Mouse (Mus musculus): ENCODE measurements around the gene Psmd7. TPM values are rescaled to one million over a fixed set of nuclear protein-coding genes. Genes with fewer than 3 reads are reported as not detected.
A peak's percentile ranks its signal among the peaks of the same experiment; 100 is the strongest.
"Not testable (repeated sequence)": the region's sequence is repeated elsewhere in the genome, so short reads cannot be mapped to it uniquely, and the experiment has no call there.

Gene Psmd7
- total RNA-seq (2021) = 10 to 100 TPM; 86.7 to 90.6 TPM

- peak; percentile 96 for DNase-seq
These were observed at the start of gene Psmd7 for GRCm38 (mm10) chr8:107587995-107588780. Psmd7 (minus strand) TSS chr8:107588464.

GRCm38 (mm10) chr8:107633734-107634133 is 45.5 kb upstream of the Psmd7 start:
- no peak for DNase-seq

GRCm38 (mm10) chr8:107629701-107630100 is 41.4 kb upstream of the Psmd7 start:
- DNase-seq = no peak

GRCm38 (mm10) chr8:107628501-107629149 is 40.4 kb upstream of the Psmd7 start:
- no peak for DNase-seq

- no peak for DNase-seq
These were observed 39.6 kb upstream of the Psmd7 start for GRCm38 (mm10) chr8:107627881-107628280.

- DNase-seq = not testable (repeated sequence)
These were observed 36.0 kb upstream of the Psmd7 start for GRCm38 (mm10) chr8:107624301-107624700.

GRCm38 (mm10) chr8:107621930-107622623 is 33.8 kb upstream of the Psmd7 start:
- DNase-seq = no peak

GRCm38 (mm10) chr8:107621136-107621535 is 32.9 kb upstream of the Psmd7 start:
- no peak for DNase-seq

GRCm38 (mm10) chr8:107618499-107618898 is 30.2 kb upstream of the Psmd7 start:
- DNase-seq = peak; percentile 37

- no peak for DNase-seq
These were observed 25.1 kb upstream of the Psmd7 start for GRCm38 (mm10) chr8:107613411-107613810.

- no peak for DNase-seq
These were observed 22.6 kb upstream of the Psmd7 start for GRCm38 (mm10) chr8:107610845-107611244.

- DNase-seq = no peak
These were observed 20.5 kb upstream of the Psmd7 start for GRCm38 (mm10) chr8:107608751-107609150.

- DNase-seq = peak; percentile 74
These were observed 14.8 kb upstream of the Psmd7 start for GRCm38 (mm10) chr8:107603026-107603425.

- DNase-seq = no peak
These were observed 11.4 kb upstream of the Psmd7 start for GRCm38 (mm10) chr8:107599691-107600090.

GRCm38 (mm10) chr8:107597731-107598130 is 9.5 kb upstream of the Psmd7 start:
- DNase-seq = no peak

GRCm38 (mm10) chr8:107594817-107595216 is 6.6 kb upstream of the Psmd7 start:
- no peak for DNase-seq

GRCm38 (mm10) chr8:107593967-107594729 is 5.9 kb upstream of the Psmd7 start:
- DNase-seq = no peak

GRCm38 (mm10) chr8:107587429-107587994 is 752 bp downstream of the Psmd7 start:
- DNase-seq = no peak

GRCm38 (mm10) chr8:107582136-107582535 is 6.1 kb downstream of the Psmd7 start:
- DNase-seq = no peak

GRCm38 (mm10) chr8:107581536-107581935 is 6.7 kb downstream of the Psmd7 start:
- DNase-seq = no peak

- DNase-seq = no peak
These were observed 7.4 kb downstream of the Psmd7 start for GRCm38 (mm10) chr8:107580879-107581278.

GRCm38 (mm10) chr8:107578541-107578940 is 9.7 kb downstream of the Psmd7 start:
- no peak for DNase-seq

Data from heart, postnatal 4 days (tissue).